Mouse (Mus musculus) testis, adult 2 months (tissue): Measurements from ENCODE around the gene Gimap5. TPM values are rescaled to one million over a fixed set of nuclear protein-coding genes. Genes with fewer than 3 reads are reported as not detected.

Experiments
- H3K27ac ChIP-seq: fragments of 200-500 bp; 2 replicates; pipeline ENCODE4 v1.5.1; 2012; ENCODE audit warnings: low read depth, low read length; ENCODE audit not compliant: control insufficient read depth, insufficient read depth
- H3K27me3 ChIP-seq: fragments of 200-500 bp; 2 replicates; pipeline ENCODE4 v1.6.1; 2012; ENCODE audit warnings: mild to moderate bottlenecking, low read length, moderate library complexity; ENCODE audit not compliant: control insufficient read depth, insufficient read depth
- H3K36me3 ChIP-seq: fragments of 200-500 bp; 2 replicates; pipeline ENCODE4 v1.6.1; 2012; ENCODE audit warnings: mild to moderate bottlenecking, low read length; ENCODE audit not compliant: control insufficient read depth, insufficient read depth
- H3K4me1 ChIP-seq: fragments of 200-500 bp; 2 replicates; pipeline ENCODE4 v1.6.1; 2012; ENCODE audit warnings: low read length; ENCODE audit not compliant: control insufficient read depth, insufficient read depth
- H3K4me3 ChIP-seq: fragments of 200-500 bp; 2 replicates; pipeline ENCODE4 v1.5.1; 2012; ENCODE audit warnings: low read depth, mild to moderate bottlenecking, low read length, moderate library complexity, mixed read lengths; ENCODE audit not compliant: control insufficient read depth
- CTCF ChIP-seq: fragments of 200-500 bp; IDR thresholded peaks from 2 replicates; pipeline ENCODE4 v1.5.1; 2012; ENCODE audit warnings: low read depth, mild to moderate bottlenecking, inconsistent platforms, low read length, moderate library complexity; ENCODE audit not compliant: control insufficient read depth, insufficient read depth, insufficient replicate concordance
- POLR2A ChIP-seq: fragments of 200-500 bp; IDR thresholded peaks from 2 replicates; pipeline ENCODE4 v1.6.1; 2012; ENCODE audit warnings: low read depth, mild to moderate bottlenecking, inconsistent platforms, low read length, moderate library complexity; ENCODE audit not compliant: control insufficient read depth
- polyA plus RNA-seq: library from polyadenylated mRNA; depleted of rRNA; stranded (reverse); fragments of >200 nt; gene quantifications from 2 replicates; pipeline ENCODE4 v1.2.3, GENCODE M21; 2012; rRNA removed

The Gimap5 gene
- polyA plus RNA-seq, 1 experiment, result 0.30 TPM

GRCm38 (mm10) chr6:48785189-48785588 lies 39.2 kb downstream of the Gimap5 start:
- no peaks in the 10 kb centered on the region for H3K27me3 ChIP-seq
- H3K36me3 ChIP-seq, result no peaks in the 10 kb centered on the region
- H3K27ac ChIP-seq, result no peak overlapping the region
- H3K4me1 ChIP-seq, result no peaks in the 10 kb centered on the region
- no peak overlapping the region for H3K4me3 ChIP-seq
- no peak for TF ChIP-seq POLR2A
- no peak for TF ChIP-seq CTCF

GRCm38 (mm10) chr6:48785601-48786000 lies 39.6 kb downstream of the Gimap5 start:
- H3K36me3 ChIP-seq, result no peaks in the 10 kb centered on the region
- H3K27me3 ChIP-seq, result no peaks in the 10 kb centered on the region
- no peak overlapping the region for H3K27ac ChIP-seq
- TF ChIP-seq POLR2A, result no peak
- no peak for TF ChIP-seq CTCF
- no peak overlapping the region for H3K4me3 ChIP-seq
- no peaks in the 10 kb centered on the region for H3K4me1 ChIP-seq

DNA sequence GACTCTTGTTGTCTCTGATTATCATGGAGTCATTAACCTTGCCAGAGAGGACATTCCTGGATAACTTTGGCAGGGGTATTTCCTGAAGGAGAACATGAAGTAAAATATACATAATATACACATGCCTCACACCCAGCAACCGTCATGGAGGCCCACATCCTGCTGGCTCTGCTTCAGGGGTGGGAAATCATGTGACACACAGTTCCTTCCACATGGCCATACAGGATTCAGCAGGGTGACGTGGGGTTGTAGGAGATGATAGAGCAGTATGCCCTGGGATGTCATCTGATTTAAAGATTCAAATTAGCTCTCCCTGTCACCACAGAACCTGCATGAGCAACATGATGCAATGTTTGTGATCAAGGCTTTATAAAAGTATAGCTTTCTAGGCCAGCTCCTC lies 41.9 kb downstream of the Gimap5 start:
- Histone ChIP-seq H3K36me3 (no peaks in the 10 kb centered on the region), H3K4me3 (no peak overlapping the region), H3K27me3 (no peaks in the 10 kb centered on the region), H3K4me1 (no peaks in the 10 kb centered on the region), H3K27ac (no peak overlapping the region)
- TF ChIP-seq CTCF (no peak), POLR2A (no peak)

DNA sequence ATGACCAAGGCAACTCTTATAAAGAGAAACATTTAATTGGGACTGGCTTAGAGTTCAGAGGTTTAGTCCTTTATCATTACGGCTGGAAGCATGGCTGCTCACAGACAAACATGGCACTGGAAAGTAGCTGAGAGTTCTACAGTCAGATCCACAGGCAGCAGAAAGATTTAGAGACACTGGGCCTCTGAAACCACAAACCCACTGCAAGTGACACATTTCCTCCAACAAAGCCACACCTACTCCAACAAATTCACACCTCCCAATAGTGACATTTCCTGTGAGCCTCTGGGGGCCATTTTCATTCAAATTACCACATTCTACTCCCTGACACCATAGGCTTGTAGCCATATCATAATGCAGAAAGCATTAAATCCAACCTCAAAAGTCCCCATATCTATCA lies 55.9 kb downstream of the Gimap5 start:
- Histone ChIP-seq H3K36me3 (no peaks in the 10 kb centered on the region), H3K27ac (no peak overlapping the region), H3K4me1 (peaks cover 4% of the 10 kb centered on the region), H3K4me3 (no peak overlapping the region), H3K27me3 (no peaks in the 10 kb centered on the region)
- TF ChIP-seq CTCF (no peak), POLR2A (no peak)

DNA sequence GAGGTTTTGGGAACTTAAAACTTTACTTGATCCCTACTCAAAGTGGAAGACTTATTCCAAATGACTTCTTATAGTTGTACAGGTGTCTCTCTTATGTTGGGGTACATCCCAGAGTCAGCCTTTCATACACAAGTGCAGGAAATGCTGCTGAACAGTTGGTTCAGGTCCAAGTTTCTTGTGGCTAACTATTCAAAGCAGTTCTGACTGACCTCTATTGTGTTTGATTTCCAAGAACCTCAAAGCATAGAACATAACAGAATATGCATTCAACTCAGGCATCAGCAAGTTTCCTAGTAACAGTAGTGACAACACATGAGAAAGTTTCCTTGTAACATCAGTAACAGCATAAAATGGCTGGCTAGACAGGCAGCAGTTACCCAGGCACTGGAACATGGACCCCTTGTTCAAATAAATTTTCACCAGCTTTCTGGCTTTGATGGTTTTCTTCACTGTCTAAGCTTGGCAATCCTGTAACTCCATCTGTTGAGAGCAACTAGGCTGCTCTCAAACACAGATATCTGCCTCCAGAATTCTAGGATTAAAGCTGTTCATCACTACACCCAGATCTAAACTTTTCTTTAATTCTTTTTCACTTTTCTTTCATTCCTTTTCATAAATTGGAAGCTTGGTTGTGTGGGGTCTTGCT lies 57.5 kb downstream of the Gimap5 start:
- no peaks in the 10 kb centered on the region for H3K36me3 ChIP-seq
- no peak overlapping the region for H3K4me3 ChIP-seq
- no peak for TF ChIP-seq CTCF
- TF ChIP-seq POLR2A, result no peak
- H3K27ac ChIP-seq, result no peak overlapping the region
- peaks cover 4% of the 10 kb centered on the region for H3K4me1 ChIP-seq
- no peaks in the 10 kb centered on the region for H3K27me3 ChIP-seq

Other genes with a start within 250 kb of the Gimap5 start
- 18.7 and 20.4 TPM in 2 replicates for gene Atp6v0e2, start 208.6 kb upstream of the Gimap5 start, polyA plus RNA-seq
- gene Lrrc61, start 191.4 kb upstream of the Gimap5 start, polyA plus RNA-seq, result 54.3 and 54.4 TPM in 2 replicates
- 10.5 and 11.0 TPM in 2 replicates for gene Rarres2, start 173.4 kb upstream of the Gimap5 start, polyA plus RNA-seq
- not detected in 2 replicates for gene Gm45021, start 156.6 kb upstream of the Gimap5 start, polyA plus RNA-seq
- 16.8 and 17.8 TPM in 2 replicates for gene Repin1, start 152.3 kb upstream of the Gimap5 start, polyA plus RNA-seq
- gene Gm44965, start 152.3 kb upstream of the Gimap5 start, polyA plus RNA-seq, result not detected in 2 replicates
- gene Zfp775, start 144.1 kb upstream of the Gimap5 start, polyA plus RNA-seq, result 1.8 and 1.9 TPM in 2 replicates
- 0.31 TPM in 2 replicates for gene AI854703, start 119.4 kb upstream of the Gimap5 start, polyA plus RNA-seq
- 0.13 and 0.21 TPM in 2 replicates for gene Gimap8, start 99.0 kb upstream of the Gimap5 start, polyA plus RNA-seq
- 0.19 TPM in 1 of 2 replicates, not detected in the other for gene Gimap9, start 70.1 kb upstream of the Gimap5 start, polyA plus RNA-seq
- 0.38 and 0.53 TPM in 2 replicates for gene Gimap4, start 61.6 kb upstream of the Gimap5 start, polyA plus RNA-seq
- gene Gimap6, start 38.0 kb upstream of the Gimap5 start, polyA plus RNA-seq, result 0.46 and 0.57 TPM in 2 replicates
- not detected in 2 replicates for gene Gm28053, start 27.6 kb upstream of the Gimap5 start, polyA plus RNA-seq
- gene Gimap7, start 27.6 kb upstream of the Gimap5 start, polyA plus RNA-seq, result not detected in 2 replicates
- gene Gimap1, start 7.1 kb upstream of the Gimap5 start, polyA plus RNA-seq, result 0.31 and 0.36 TPM in 2 replicates
- gene Gimap3, start 24.7 kb downstream of the Gimap5 start, polyA plus RNA-seq, result 0.17 and 0.42 TPM in 2 replicates
- 18.5 and 19.1 TPM in 2 replicates for gene Tmem176a, start 94.7 kb downstream of the Gimap5 start, polyA plus RNA-seq
- 49.0 and 49.2 TPM in 2 replicates for gene Tmem176b, start 95.3 kb downstream of the Gimap5 start, polyA plus RNA-seq
- 0.84 and 0.89 TPM in 2 replicates for gene Aoc1, start 126.7 kb downstream of the Gimap5 start, polyA plus RNA-seq
- not detected in 2 replicates for gene 1600015I10Rik, start 183.7 kb downstream of the Gimap5 start, polyA plus RNA-seq
- gene Doxl2, start 228.8 kb downstream of the Gimap5 start, polyA plus RNA-seq, result not detected in 2 replicates
- gene Svs1, start 240.7 kb downstream of the Gimap5 start, polyA plus RNA-seq, result 0.43 TPM in 1 of 2 replicates, not detected in the other